In the genomic region with DNA sequence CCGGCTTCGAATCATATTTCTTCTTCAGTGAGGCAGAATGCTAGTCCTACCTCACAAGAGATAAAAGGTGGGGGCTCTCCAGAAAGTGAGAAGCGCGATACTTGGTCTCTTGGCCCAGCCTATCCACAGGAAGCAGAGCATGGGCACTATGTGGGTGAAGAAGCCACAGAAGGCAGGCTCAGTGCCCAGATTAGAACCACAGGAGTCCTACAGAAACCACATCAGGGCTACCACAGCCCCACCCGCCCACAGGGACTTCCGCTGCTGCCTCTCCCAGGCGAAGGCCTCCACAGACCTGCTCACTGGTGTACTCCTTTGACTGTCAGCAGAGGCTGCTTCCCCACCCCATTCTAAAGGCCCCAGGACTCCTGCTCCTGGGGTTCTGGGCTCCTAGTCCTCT, we compare ENCODE assay signal across 12 mouse cellular contexts. TPM values are rescaled to one million over a fixed set of nuclear protein-coding genes. Genes with fewer than 3 reads are reported as not detected.
DNase-seq lines count a peak whose midpoint lies in the region; ATAC-seq lines count a peak whose summit lies in the region.
"Had no signal": no experiment of that assay in that cellular context is flagged by ENCODE, and none has a peak within 500 bp of the region (broad histone marks: within the 10 kb centered on the region; RNA-seq: fewer than 3 reads in every experiment).

No protein-coding gene starts in this region.

- H3K27me3 ChIP-seq in heart, embryonic 11.5 days (ENCODE audit: control insufficient read depth, insufficient read depth, low read length): no peaks in the 10 kb centered on the region

- no peaks in the 10 kb centered on the region for H3K9me3 ChIP-seq in heart, embryonic 11.5 days (replicated peaks; ENCODE audit: control insufficient read depth, low read length)
- H3K9me3 ChIP-seq: liver, embryonic 15.5 days had no signal

- ATAC-seq in CD4-positive, CD25-positive, alpha-beta regulatory T cell, adult 4 months: peak; percentile 97
- peak; percentile 96 for ATAC-seq in activated CD4-positive, CD25-positive, alpha-beta regulatory T cell, adult 4 months
- peak; percentile 91 for ATAC-seq in megakaryocyte, adult 5-6 weeks (ENCODE audit: poor library complexity, severe bottlenecking)
- ATAC-seq in heart, embryonic 11.5 days (replicated peaks; ENCODE audit: insufficient number of reproducible peaks, low FRiP score, low TSS enrichment): no peak

- H3K4me1 ChIP-seq in heart, embryonic 11.5 days (ENCODE audit: control insufficient read depth, insufficient read depth, low read length): no peaks in the 10 kb centered on the region
- H3K4me1 ChIP-seq: liver, embryonic 15.5 days had no signal

- intact Hi-C loops in gastrocnemius, postnatal 36 days (cut with DNase I): no loop called here

- no peak overlapping the region for H3K4me3 ChIP-seq in heart, embryonic 11.5 days (ENCODE audit: low read depth, low read length)
- H3K4me3 ChIP-seq: forebrain, embryonic 12.5 days; liver, embryonic 15.5 days had no signal

- DNase-seq in thymus, adult 18-20 months: peak; percentile 54 to 72
- no peak for DNase-seq in kidney, adult 11 months
- no peak for DNase-seq in layer of hippocampus, adult 18-20 months (ENCODE audit: low spot score in 2 of 2)
- DNase-seq in gastrocnemius, postnatal 36 days: no peak
- DNase-seq: adrenal gland, postnatal 14 days; cerebellum, postnatal 14 days had no signal

- no peak overlapping the region for H3K4me2 ChIP-seq in heart, embryonic 11.5 days
- H3K4me2 ChIP-seq: forebrain, embryonic 12.5 days; liver, embryonic 15.5 days had no signal

- no peak overlapping the region for H3K27ac ChIP-seq in heart, embryonic 11.5 days (ENCODE audit: low read depth, low read length)
- H3K27ac ChIP-seq: forebrain, embryonic 12.5 days; liver, embryonic 15.5 days had no signal

- 83% methylated on average over 7 of the region's 7 CpGs for WGBS in heart, embryonic 11.5 days (ENCODE audit: insufficient replicate concordance)

- H3K36me3 ChIP-seq in heart, embryonic 11.5 days (ENCODE audit: control insufficient read depth, insufficient read depth, low read length): no peaks in the 10 kb centered on the region
- H3K36me3 ChIP-seq: forebrain, embryonic 12.5 days; liver, embryonic 15.5 days had no signal

- H3K9ac ChIP-seq in heart, embryonic 11.5 days (ENCODE audit: low read depth, low read length): no peak overlapping the region
- H3K9ac ChIP-seq: forebrain, embryonic 12.5 days; liver, embryonic 15.5 days had no signal

RNA-seq across cellular contexts. Expression of gene Epn2, which starts 23.2 kb away (rescaled TPM):
- polyA plus RNA-seq in CD4-positive, CD25-positive, alpha-beta regulatory T cell, adult 4 months (2017; shearing (Covaris generic)): under 1 TPM; 0.26 to 0.86 TPM
- polyA plus RNA-seq in activated CD4-positive, CD25-positive, alpha-beta regulatory T cell, adult 4 months (2017; shearing (Covaris generic)): under 1 TPM; 0.33 to 0.40 TPM
- total RNA-seq in megakaryocyte, adult 5-6 weeks (2015): 0.04 and 0.07 TPM in 2 replicates
- 3.3 TPM in 1 of 2 replicates, not detected in the other for total RNA-seq in megakaryocyte, adult 5-6 weeks (2017)
- polyA plus RNA-seq in heart, embryonic 11.5 days (2014; fragmentation: Nextera tagmentation; extraction: Ambion mirVana): 23.3 and 23.7 TPM in 2 replicates
- total RNA-seq in layer of hippocampus, adult 18-20 months (2021): 100 to 1,000 TPM; 173 to 181 TPM
- total RNA-seq in gastrocnemius, postnatal 36 days (2021): 10 to 100 TPM; 13.9 to 20.4 TPM

RNA-seq across cellular contexts. Expression of gene Grap, which starts 50.4 kb away (rescaled TPM):
- 100 to 1,000 TPM; 220 to 344 TPM for polyA plus RNA-seq in CD4-positive, CD25-positive, alpha-beta regulatory T cell, adult 4 months (2017; shearing (Covaris generic))
- 100 to 1,000 TPM; 171 to 177 TPM for polyA plus RNA-seq in activated CD4-positive, CD25-positive, alpha-beta regulatory T cell, adult 4 months (2017; shearing (Covaris generic))
- 0.85 and 2.4 TPM in 2 replicates for total RNA-seq in megakaryocyte, adult 5-6 weeks (2015)
- total RNA-seq in megakaryocyte, adult 5-6 weeks (2017): 3.5 and 4.3 TPM in 2 replicates
- polyA plus RNA-seq in heart, embryonic 11.5 days (2014; fragmentation: Nextera tagmentation; extraction: Ambion mirVana): 7.3 and 8.9 TPM in 2 replicates
- total RNA-seq in layer of hippocampus, adult 18-20 months (2021): 1 to 10 TPM; 3.8 to 4.5 TPM
- 1 to 10 TPM; 4.4 to 5.5 TPM for total RNA-seq in gastrocnemius, postnatal 36 days (2021)

Comparison
In these comparisons a context has a peak if more than half of its experiments do, and no peak if none do; other contexts are left out.
1. DNase-seq: peak in thymus, adult 18-20 months (2 of 2); none in kidney, adult 11 months (single experiment), layer of hippocampus, adult 18-20 months (0 of 2) and gastrocnemius, postnatal 36 days (0 of 2).